Mouse (Mus musculus) left cerebral cortex, postnatal 4 days (tissue): ENCODE results near the gene Dut. TPM values are rescaled to one million over a fixed set of nuclear protein-coding genes. Genes with fewer than 3 reads are reported as not detected.

Source experiments
- DNase-seq: peaks from one replicate; pipeline ENCODE4 v3.0.0-alpha.2; 2022
- intact Hi-C: fragments of 180-260 bp; cut with DNase I; formaldehyde crosslinking; loops from one replicate; pipeline ENCODE4 v1.15.1; 2025
- total RNA-seq, 2 experiments: library from RNA; stranded (reverse); gene quantifications; 2 replicates each; pipeline ENCODE4 v1.2.3; 2021

Dut gene
- total RNA-seq, 2 experiments from 2014 or later: 39.7 to 45.9 TPM

DNA sequence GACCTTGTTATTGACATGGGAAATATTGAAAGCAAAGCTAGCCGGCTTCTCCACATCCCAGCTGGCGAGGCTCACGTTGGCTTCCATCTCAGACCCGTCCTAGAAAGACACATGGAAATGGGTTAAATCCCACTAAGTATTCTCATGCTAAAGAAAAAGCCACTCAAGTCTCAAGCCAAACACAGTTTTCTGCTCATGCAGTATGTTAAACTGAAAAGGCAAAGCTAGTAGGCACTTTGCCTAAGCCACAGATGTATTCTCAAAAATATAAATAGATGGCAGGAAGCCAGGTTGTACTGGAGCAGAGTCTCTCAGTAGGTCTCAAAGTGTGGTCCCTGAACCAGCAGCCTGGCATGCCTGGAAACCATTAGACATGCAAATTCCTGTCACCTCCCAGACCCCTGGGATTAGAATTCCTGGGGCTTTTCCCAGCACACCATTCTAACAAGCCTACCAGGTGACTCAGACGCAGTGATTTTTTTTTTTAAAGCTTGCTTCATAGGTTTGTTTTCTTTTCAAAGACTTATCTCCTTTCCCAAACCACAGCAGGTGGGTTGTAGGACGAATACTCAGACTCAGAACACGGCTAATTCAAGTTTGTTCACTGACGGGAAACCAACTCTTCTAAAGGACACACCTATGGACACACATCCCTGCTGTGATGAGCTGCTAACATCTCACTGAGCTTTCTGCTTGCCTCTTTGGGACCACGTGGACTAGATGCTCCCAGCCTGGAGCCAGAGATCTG, 55.1 kb downstream of the Dut start:
- intact Hi-C loops: no loop called here
- DNase-seq: no peak

- no peak for DNase-seq
- intact Hi-C loops: no loop called here
Measured at GRCm38 (mm10) chr2:125302625-125302924, 55.6 kb downstream of the Dut start.

GRCm38 (mm10) chr2:125303764-125304384, 56.9 kb downstream of the Dut start:
- no peak for DNase-seq
- intact Hi-C loops: no loop called here

DNA sequence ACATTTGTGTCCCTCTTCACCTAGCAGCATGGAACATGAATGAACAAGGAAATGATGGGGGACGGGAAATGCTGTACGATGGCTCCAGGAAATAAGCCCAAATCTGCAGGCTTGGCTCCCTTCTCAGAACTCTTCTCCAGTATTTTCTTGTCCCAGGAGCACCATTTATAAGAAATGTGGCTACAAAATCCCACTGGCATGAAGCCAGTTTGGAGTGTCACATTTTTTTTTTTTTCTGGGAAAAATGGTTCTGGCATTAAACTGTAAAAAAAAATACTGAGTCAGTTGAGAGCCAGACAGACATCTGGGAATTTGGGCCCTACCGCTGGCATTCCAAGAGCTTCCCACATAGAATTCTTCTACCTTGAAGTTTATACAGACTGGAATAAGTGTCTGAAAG, 57.8 kb downstream of the Dut start:
- intact Hi-C loops: no loop called here
- no peak for DNase-seq

- intact Hi-C loops: no loop called here
- no peak for DNase-seq
Measured at GRCm38 (mm10) chr2:125305671-125306070, 58.7 kb downstream of the Dut start.

Other genes starting within 250 kb of the Dut start
- gene Slc24a5, start 179.1 kb upstream of the Dut start, total RNA-seq: not detected
- 100 to 1,000 TPM; 187 to 188 TPM for gene Myef2, start 123.5 kb upstream of the Dut start, total RNA-seq
- gene Ctxn2, start 110.5 kb upstream of the Dut start, total RNA-seq: 10 to 100 TPM in 1 of 2 experiments, 1 to 10 TPM in 1; 6.7 to 10.8 TPM
- gene Slc12a1, start 94.7 kb upstream of the Dut start, total RNA-seq: under 1 TPM; 0.10 to 0.12 TPM